ENCODE assay signal across 1 mouse cellular context in genomic region chr11:80589387-80589786, GRCm38 (mm10).
TF ChIP-seq lines count a peak whose summit lies in the region.

No protein-coding gene starts in this region.

TF ChIP-seq in CH12.LX, 34 proteins besides CTCF, POLR2A, EP300 and RAD21 (continued from another document):
- no peak for TF ChIP-seq UBTF (IDR thresholded peaks at IDR 0.05; ENCODE audit: low read depth, low read length)
- TF ChIP-seq KAT2A (IDR thresholded peaks at IDR 0.05; ENCODE audit: insufficient replicate concordance, low read length): no peak
- no peak for TF ChIP-seq MAZ (IDR thresholded peaks at IDR 0.05; ENCODE audit: low read depth, low read length)
- TF ChIP-seq E2F4 (IDR thresholded peaks at IDR 0.05; ENCODE audit: insufficient replicate concordance, low read depth, low read length): no peak
- TF ChIP-seq JUN (IDR thresholded peaks at IDR 0.05; ENCODE audit: insufficient read depth, low read depth, low read length): peak; percentile 58
- TF ChIP-seq MXI1 (IDR thresholded peaks at IDR 0.05; ENCODE audit: low read depth, low read length): no peak
- no peak for TF ChIP-seq NELFE (IDR thresholded peaks at IDR 0.05; ENCODE audit: low read depth, low read length)
- peak; percentile 60; the same call in 1 of the 2 replicates for TF ChIP-seq MAFK (IDR thresholded peaks at IDR 0.05; ENCODE audit: insufficient replicate concordance, low read length)
- no peak for TF ChIP-seq SIN3A (IDR thresholded peaks at IDR 0.05; ENCODE audit: low read length)
- TF ChIP-seq ETS1 (conservative IDR thresholded peaks at IDR 0.05; ENCODE audit: low read depth, low read length): peak; percentile 73
- peak; percentile 87 for TF ChIP-seq TCF12 (IDR thresholded peaks at IDR 0.05; ENCODE audit: low read depth, low read length)
- TF ChIP-seq BHLHE40 (IDR thresholded peaks at IDR 0.05; ENCODE audit: low read depth, low read length): peak; percentile 58
- TF ChIP-seq MEF2A (IDR thresholded peaks at IDR 0.05; ENCODE audit: borderline replicate concordance, low read depth, low read length): peak; percentile 92
- no peak for TF ChIP-seq ZMIZ1 (IDR thresholded peaks at IDR 0.05; ENCODE audit: low read depth, low read length)
- TF ChIP-seq MAX (IDR thresholded peaks at IDR 0.05; ENCODE audit: low read length): no peak; the same call in 1 of the 2 replicates
- TF ChIP-seq PAX5 (IDR thresholded peaks at IDR 0.05; ENCODE audit: low read length): no peak
- peak; percentile 69 for TF ChIP-seq CHD2 (IDR thresholded peaks at IDR 0.05; ENCODE audit: low read length)
- no peak for TF ChIP-seq USF1 (IDR thresholded peaks at IDR 0.05; ENCODE audit: low read depth, low read length)
- 0 out of 2 replicates have a peak, but pooled peaks have one; percentile 10 for TF ChIP-seq RCOR1 (conservative IDR thresholded peaks at IDR 0.05; ENCODE audit: low read depth, low read length)
